Mouse (Mus musculus) MEL (cell line): ENCODE data around the gene Fgfr2. TPM values are rescaled to one million over a fixed set of nuclear protein-coding genes. Genes with fewer than 3 reads are reported as not detected.

Experiments
- DNase-seq: peaks from one replicate; pipeline ENCODE4 v3.0.0; 2011; ENCODE audit warnings: low read depth, low spot score
- H3K27ac ChIP-seq: 2 replicates; pipeline ENCODE4 v1.5.1; 2012; ENCODE audit warnings: low read depth, mild to moderate bottlenecking, control low read depth, low read length, moderate library complexity; ENCODE audit not compliant: control insufficient read depth
- H3K27me3 ChIP-seq, 2 experiments: fragments of 150-350 bp in 1 of 2; sonication (generic) in 1 of 2; 2 replicates each; pipeline ENCODE4 v1.6.1; 2012; ENCODE audit warnings: low read length in 2 of 2, mild to moderate bottlenecking in 2 of 2, improper control_type of control experiment in 1 of 2, moderate library complexity in 1 of 2; ENCODE audit not compliant: insufficient read depth in 2 of 2, control insufficient read depth in 1 of 2
- H3K36me3 ChIP-seq, 2 experiments: 2 replicates each; pipeline ENCODE4 v1.6.1; 2012 to 2014; ENCODE audit warnings: low read length in 2 of 2, improper control_type of control experiment in 1 of 2, inconsistent platforms in 1 of 2, mild to moderate bottlenecking in 1 of 2; ENCODE audit not compliant: insufficient read depth in 2 of 2, control insufficient read depth in 1 of 2
- H3K4me1 ChIP-seq, 2 experiments: fragments of 150-350 bp in 1 of 2; sonication (generic) in 1 of 2; 2 replicates each; pipeline ENCODE4 v1.6.1; 2012; ENCODE audit warnings: low read length in 2 of 2, improper control_type of control experiment in 1 of 2, mild to moderate bottlenecking in 1 of 2; ENCODE audit not compliant: insufficient read depth in 2 of 2, control insufficient read depth in 1 of 2
- H3K4me3 ChIP-seq, 2 experiments: fragments of 150-350 bp in 1 of 2; sonication (generic) in 1 of 2; 2 replicates each; pipeline ENCODE4 v1.5.1; 2012; ENCODE audit warnings: low read depth in 2 of 2, low read length in 2 of 2, mild to moderate bottlenecking in 2 of 2, moderate library complexity in 2 of 2, control low read depth in 1 of 2, improper control_type of control experiment in 1 of 2; ENCODE audit not compliant: control insufficient read depth in 1 of 2, insufficient read depth in 1 of 2
- H3K79me2 ChIP-seq: 2 replicates; pipeline ENCODE4 v1.6.1; 2012; ENCODE audit warnings: mild to moderate bottlenecking, low read length, moderate library complexity; ENCODE audit not compliant: control insufficient read depth, poor library complexity, insufficient read depth
- H3K9ac ChIP-seq: 2 replicates; pipeline ENCODE4 v1.6.1; 2012; ENCODE audit warnings: low read depth, mild to moderate bottlenecking, control low read depth, low read length, moderate library complexity; ENCODE audit not compliant: control insufficient read depth, poor library complexity, severe bottlenecking
- H3K9me3 ChIP-seq: fragments of 150-350 bp; sonication (generic); replicated peaks from 2 replicates; pipeline ENCODE4 v1.6.1; 2012; ENCODE audit warnings: mild to moderate bottlenecking, low read length, improper control_type of control experiment, moderate library complexity; ENCODE audit not compliant: insufficient read depth
- BHLHE40 ChIP-seq: IDR thresholded peaks from 2 replicates; pipeline ENCODE4 v1.6.1; 2012; ENCODE audit warnings: low read depth, mild to moderate bottlenecking, inconsistent platforms, low read length, improper control_type of control experiment, borderline replicate concordance
- CHD1 ChIP-seq: IDR thresholded peaks from 2 replicates; pipeline ENCODE4 v1.6.1; 2012; ENCODE audit warnings: low read depth, mild to moderate bottlenecking, inconsistent platforms, low read length, improper control_type of control experiment
- CTCF ChIP-seq, 3 experiments: IDR thresholded peaks in 2 of 3; conservative IDR thresholded peaks in 1 of 3; 2 replicates each; pipeline ENCODE4 v1.5.1; 2011 to 2012; ENCODE audit warnings: low read length in 3 of 3, low read depth in 2 of 3, mild to moderate bottlenecking in 2 of 3, improper control_type of control experiment in 1 of 3, inconsistent platforms in 1 of 3, mixed read lengths in 1 of 3, moderate library complexity in 1 of 3; ENCODE audit not compliant: control insufficient read depth in 1 of 3, insufficient read depth in 1 of 3, poor library complexity in 1 of 3, severe bottlenecking in 1 of 3
- E2F4 ChIP-seq: IDR thresholded peaks from 2 replicates; pipeline ENCODE4 v1.6.1; 2011; ENCODE audit warnings: low read depth, low read length, improper control_type of control experiment, borderline replicate concordance
- ETS1 ChIP-seq: IDR thresholded peaks from 2 replicates; pipeline ENCODE4 v1.6.1; 2012; ENCODE audit warnings: low read depth, mild to moderate bottlenecking, inconsistent platforms, low read length, improper control_type of control experiment, moderate library complexity
- GABPA ChIP-seq: IDR thresholded peaks from 2 replicates; pipeline ENCODE4 v1.6.1; 2012; ENCODE audit warnings: low read depth, mild to moderate bottlenecking, inconsistent platforms, low read length, improper control_type of control experiment, moderate library complexity
- JUND ChIP-seq: IDR thresholded peaks from 2 replicates; pipeline ENCODE4 v1.6.1; 2011; ENCODE audit warnings: low read depth, mild to moderate bottlenecking, improper control_type of control experiment, low read length
- KAT2A ChIP-seq: conservative IDR thresholded peaks from 2 replicates; pipeline ENCODE4 v1.6.1; 2012; ENCODE audit warnings: low read depth, low read length, improper control_type of control experiment, inconsistent platforms
- MAX ChIP-seq: IDR thresholded peaks from 2 replicates; pipeline ENCODE4 v1.6.1; 2011; ENCODE audit warnings: low read length, improper control_type of control experiment
- MAZ ChIP-seq: IDR thresholded peaks from 2 replicates; pipeline ENCODE4 v1.6.1; 2012; ENCODE audit warnings: low read depth, mild to moderate bottlenecking, inconsistent platforms, low read length, improper control_type of control experiment
- MEF2A ChIP-seq: IDR thresholded peaks from 2 replicates; pipeline ENCODE4 v1.6.1; 2014; ENCODE audit warnings: low read depth, mild to moderate bottlenecking, inconsistent platforms, low read length, improper control_type of control experiment; ENCODE audit not compliant: poor library complexity, insufficient replicate concordance, severe bottlenecking; ENCODE audit errors: extremely low read depth
- MXI1 ChIP-seq: IDR thresholded peaks from 2 replicates; pipeline ENCODE4 v1.6.1; 2011; ENCODE audit warnings: mild to moderate bottlenecking, low read depth, low read length, improper control_type of control experiment
- MYB ChIP-seq: IDR thresholded peaks from 2 replicates; pipeline ENCODE4 v1.6.1; 2011; ENCODE audit warnings: mild to moderate bottlenecking, low read depth, low read length, improper control_type of control experiment
- NELFE ChIP-seq: IDR thresholded peaks from 2 replicates; pipeline ENCODE4 v1.6.1; 2011; ENCODE audit warnings: low read depth, low read length, improper control_type of control experiment
- NRF1 ChIP-seq: IDR thresholded peaks from 2 replicates; pipeline ENCODE4 v1.6.1; 2014; ENCODE audit warnings: low read depth, mild to moderate bottlenecking, inconsistent platforms, low read length, improper control_type of control experiment, moderate library complexity; ENCODE audit not compliant: poor library complexity, insufficient read depth, severe bottlenecking
- POLR2A ChIP-seq, 2 experiments: IDR thresholded peaks; 2 replicates each; pipeline ENCODE4 v1.6.1; 2011 to 2012; ENCODE audit warnings: low read length in 2 of 2, mild to moderate bottlenecking in 2 of 2, control low read depth in 1 of 2, improper control_type of control experiment in 1 of 2, low read depth in 1 of 2, moderate library complexity in 1 of 2; ENCODE audit not compliant: control insufficient read depth in 1 of 2, insufficient read depth in 1 of 2, poor library complexity in 1 of 2
- POLR2AphosphoS2 ChIP-seq: IDR thresholded peaks from 2 replicates; pipeline ENCODE4 v1.6.1; 2011; ENCODE audit warnings: low read length, improper control_type of control experiment
- POLR2AphosphoS5 ChIP-seq: IDR thresholded peaks from 2 replicates; pipeline ENCODE4 v1.6.1; 2012; ENCODE audit warnings: low read depth, borderline replicate concordance, mild to moderate bottlenecking, inconsistent platforms, low read length, moderate library complexity, mixed read lengths
- RAD21 ChIP-seq: IDR thresholded peaks from 2 replicates; pipeline ENCODE4 v1.6.1; 2011; ENCODE audit warnings: mild to moderate bottlenecking, low read depth, low read length, improper control_type of control experiment
- RCOR1 ChIP-seq: IDR thresholded peaks from 2 replicates; pipeline ENCODE4 v1.6.1; 2012; ENCODE audit warnings: low read depth, mild to moderate bottlenecking, inconsistent platforms, low read length, improper control_type of control experiment
- SIN3A ChIP-seq: IDR thresholded peaks from 2 replicates; pipeline ENCODE4 v1.6.1; 2012; ENCODE audit warnings: low read length, improper control_type of control experiment, inconsistent platforms
- SMC3 ChIP-seq: IDR thresholded peaks from 2 replicates; pipeline ENCODE4 v1.6.1; 2011; ENCODE audit warnings: low read depth, low read length, improper control_type of control experiment
- TBP ChIP-seq: IDR thresholded peaks from 2 replicates; pipeline ENCODE4 v1.8.0; 2011; ENCODE audit warnings: low read depth, low read length, improper control_type of control experiment
- USF1 ChIP-seq: IDR thresholded peaks from 2 replicates; pipeline ENCODE4 v1.6.1; 2014; ENCODE audit warnings: low read depth, mild to moderate bottlenecking, inconsistent platforms, low read length, improper control_type of control experiment, moderate library complexity
- ZC3H11A ChIP-seq: IDR thresholded peaks from 2 replicates; pipeline ENCODE4 v1.6.1; 2012; ENCODE audit warnings: low read depth, mild to moderate bottlenecking, inconsistent platforms, low read length, improper control_type of control experiment
- ZMIZ1 ChIP-seq: IDR thresholded peaks from 2 replicates; pipeline ENCODE4 v1.6.1; 2012; ENCODE audit warnings: low read depth, mild to moderate bottlenecking, inconsistent platforms, low read length, improper control_type of control experiment, moderate library complexity
- polyA plus RNA-seq, 2 experiments: library from polyadenylated mRNA; stranded (reverse) in 1 of 2; unstranded in 1 of 2; fragments of >175 nt in 1 of 2; fragments of >200 nt in 1 of 2; gene quantifications; 2 replicates each; pipeline versions ENCODE4 v1.2.1 to v1.2.4; 2012; ENCODE audit warnings: low replicate concordance in 2 of 2, low read depth in 1 of 2; ENCODE audit not compliant: insufficient read length in 2 of 2, insufficient read depth in 1 of 2, missing spikeins in 1 of 2
- total RNA-seq: library from RNA; depleted of rRNA; stranded (reverse); fragments of 300-350 nt; gene quantifications from 2 replicates; pipeline ENCODE4 v1.2.3, GENCODE M21; 2012

Gene Fgfr2
- total and polyA plus RNA-seq, 3 experiments: not detected

- TF ChIP-seq POLR2AphosphoS5 (no peak), RAD21 (no peak), USF1 (no peak), E2F4 (no peak)
- Histone ChIP-seq H3K27me3 (no peaks in the 10 kb centered on the region), H3K4me1 (no peaks in the 10 kb centered on the region), H3K79me2 (no peaks in the 10 kb centered on the region), H3K36me3 (no peaks in the 10 kb centered on the region), H3K27ac (no peak overlapping the region), H3K4me3 (no peak overlapping the region), H3K9ac (no peak overlapping the region), H3K9me3 (no peaks in the 10 kb centered on the region)
- DNase-seq: no peak
Measured at GRCm38 (mm10) chr7:130985193-130985592, 2138.0 kb downstream of the Fgfr2 start.

- no peaks in the 10 kb centered on the region for H3K27me3 ChIP-seq
- TF ChIP-seq GABPA (no peak), BHLHE40 (no peak), KAT2A (no peak), MAZ (no peak), ZMIZ1 (no peak), TBP (no peak), SMC3 (no peak), MYB (no peak), RCOR1 (no peak), POLR2A (IDR thresholded peaks at IDR 0.05; ENCODE audit: control insufficient read depth in 1 of 2, insufficient read depth in 1 of 2, low read depth in 1 of 2, low read length in 2 of 2, poor library complexity in 1 of 2) (no peak), JUND (no peak)
- no peaks in the 10 kb centered on the region for H3K36me3 ChIP-seq
Measured at GRCm38 (mm10) chr7:130984294-130984693, 2138.9 kb downstream of the Fgfr2 start.

GRCm38 (mm10) chr7:130982881-130983280 lies 2140.3 kb downstream of the Fgfr2 start:
- TF ChIP-seq BHLHE40 (no peak), TBP (no peak), MYB (no peak), ZC3H11A (no peak), MAX (no peak), CHD1 (no peak), POLR2AphosphoS2 (no peak), SMC3 (no peak), NELFE (no peak), MEF2A (no peak), RAD21 (no peak), GABPA (no peak), KAT2A (no peak), NRF1 (no peak), POLR2A (IDR thresholded peaks at IDR 0.05; ENCODE audit: control insufficient read depth in 1 of 2, insufficient read depth in 1 of 2, low read depth in 1 of 2, low read length in 2 of 2, poor library complexity in 1 of 2) (no peak), MXI1 (no peak), ETS1 (no peak), SIN3A (no peak), CTCF (IDR thresholded peaks at IDR 0.05 in 2 of 3, conservative IDR thresholded peaks at IDR 0.05 in 1 of 3; ENCODE audit: control insufficient read depth in 1 of 3, insufficient read depth in 1 of 3, low read depth in 2 of 3, low read length in 3 of 3, poor library complexity in 1 of 3, severe bottlenecking in 1 of 3) (no peak)
- H3K9ac ChIP-seq: no peak overlapping the region
- no peaks in the 10 kb centered on the region for H3K9me3 ChIP-seq

More at GRCm38 (mm10) chr7:130984294-130984693, 2138.9 kb downstream of the Fgfr2 start:
- DNase-seq: no peak
- Histone ChIP-seq H3K9ac (no peak overlapping the region), H3K79me2 (no peaks in the 10 kb centered on the region), H3K9me3 (no peaks in the 10 kb centered on the region), H3K4me1 (no peaks in the 10 kb centered on the region), H3K27ac (no peak overlapping the region), H3K4me3 (no peak overlapping the region)

More at GRCm38 (mm10) chr7:130982881-130983280, 2140.3 kb downstream of the Fgfr2 start:
- no peaks in the 10 kb centered on the region for H3K79me2 ChIP-seq
- DNase-seq: no peak
- no peaks in the 10 kb centered on the region for H3K4me1 ChIP-seq
- no peaks in the 10 kb centered on the region for H3K27me3 ChIP-seq
- no peak overlapping the region for H3K4me3 ChIP-seq
- H3K36me3 ChIP-seq: no peaks in the 10 kb centered on the region
- H3K27ac ChIP-seq: no peak overlapping the region
